Mouse (Mus musculus) lung, postnatal 25 days (tissue): ENCODE measurements around the gene Exoc7.

ENCODE experiments used
- DNase-seq: peaks from one replicate; pipeline ENCODE4 v3.0.0; 2022; ENCODE audit warnings: low spot score

Exoc7 gene

DNA sequence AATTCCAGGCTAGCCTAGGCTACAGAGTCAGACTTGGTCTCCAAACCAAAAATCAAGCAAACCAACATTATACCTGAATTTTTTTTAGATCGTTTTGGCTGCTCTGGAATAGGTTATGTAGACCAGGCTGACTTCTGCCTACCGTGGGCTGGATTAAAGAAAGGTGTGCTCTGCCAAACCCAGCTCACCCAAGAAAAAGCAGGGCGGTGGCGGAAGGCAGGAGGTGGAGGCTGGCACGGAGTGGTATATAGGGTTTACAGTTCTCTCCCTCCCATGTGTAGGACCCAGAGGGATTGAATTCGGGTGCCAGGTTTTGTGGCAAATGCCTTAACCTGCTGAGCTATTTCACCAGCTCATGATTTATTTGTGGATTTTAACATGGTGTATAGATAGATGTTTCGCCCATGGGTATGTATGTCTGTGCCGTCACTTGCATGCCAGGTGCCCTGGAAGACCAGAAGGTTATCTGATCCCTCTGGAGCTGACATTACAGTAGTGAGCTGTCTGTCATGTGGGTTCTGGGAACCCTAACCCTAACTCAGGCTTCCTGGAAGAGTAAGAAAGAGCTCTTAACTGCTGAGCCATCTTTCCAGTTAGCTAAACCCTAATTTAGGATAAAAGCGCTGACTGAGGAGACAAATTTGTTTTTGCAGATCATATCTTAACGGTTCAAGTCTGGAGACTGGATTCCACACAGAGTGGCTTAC, at the start of gene Exoc7:
Gene Exoc7 (minus strand): TSS at position 215 of the 707 bp plus-strand sequence.
- no peak for DNase-seq

DNA sequence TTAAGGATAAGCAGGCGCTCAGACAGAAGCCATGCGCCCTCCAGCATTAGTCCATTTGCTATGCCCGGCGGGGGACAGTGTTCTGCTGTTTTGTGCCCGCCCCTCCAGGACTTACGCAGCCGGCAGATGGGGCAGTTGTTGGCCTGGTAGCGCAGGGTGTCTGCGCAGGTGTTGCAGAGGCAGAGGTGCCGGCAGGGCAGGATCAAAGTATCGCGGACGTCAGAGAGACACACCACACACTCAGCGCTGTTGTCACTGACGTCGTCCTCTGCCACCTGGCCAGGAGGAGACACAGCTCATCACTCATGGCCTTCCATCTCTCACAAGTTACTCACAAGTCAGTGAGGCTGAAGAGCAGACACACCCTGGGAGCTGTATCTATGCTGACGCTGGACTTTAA, 47.5 kb upstream of the Exoc7 start:
- DNase-seq = no peak

DNA sequence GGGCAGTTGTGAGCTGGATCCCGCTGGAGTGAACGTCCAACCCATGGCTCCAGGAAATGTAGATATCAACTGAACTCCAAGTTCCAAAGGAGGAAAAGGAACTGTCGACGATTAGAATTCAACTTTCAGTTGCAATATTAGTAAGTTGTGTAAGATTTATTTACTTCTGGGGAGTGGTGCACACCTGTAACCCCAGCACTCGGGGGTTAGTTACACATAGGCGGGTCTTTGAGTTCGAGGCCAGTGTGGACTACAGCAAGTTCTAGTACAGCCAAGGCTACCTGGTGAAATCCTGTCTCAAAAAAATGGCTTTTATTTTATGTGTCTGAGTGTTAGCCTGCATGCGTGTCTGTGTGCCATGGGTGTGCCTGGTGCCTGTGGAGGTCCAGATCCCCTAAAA, 46.5 kb upstream of the Exoc7 start:
- DNase-seq = no peak

DNA sequence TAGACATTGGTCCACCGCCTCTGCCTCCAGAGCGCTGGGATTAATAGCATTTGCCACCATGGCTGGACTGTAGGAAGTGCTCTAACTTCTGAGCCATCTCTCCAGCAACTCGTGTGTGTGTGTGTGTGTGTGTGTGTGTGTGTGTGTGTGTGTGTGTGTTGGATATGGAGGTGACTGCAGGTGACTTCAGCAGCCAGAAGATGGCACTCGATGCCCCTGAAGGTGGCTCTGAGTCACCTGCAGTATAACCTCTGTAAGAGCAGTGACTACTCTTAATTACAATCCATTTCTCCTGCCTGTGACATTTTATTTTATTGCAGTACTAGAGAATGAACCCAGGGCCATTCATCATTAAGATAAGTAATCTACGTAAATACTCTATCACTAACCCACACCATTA, 44.3 kb upstream of the Exoc7 start:
- DNase-seq = no peak

DNA sequence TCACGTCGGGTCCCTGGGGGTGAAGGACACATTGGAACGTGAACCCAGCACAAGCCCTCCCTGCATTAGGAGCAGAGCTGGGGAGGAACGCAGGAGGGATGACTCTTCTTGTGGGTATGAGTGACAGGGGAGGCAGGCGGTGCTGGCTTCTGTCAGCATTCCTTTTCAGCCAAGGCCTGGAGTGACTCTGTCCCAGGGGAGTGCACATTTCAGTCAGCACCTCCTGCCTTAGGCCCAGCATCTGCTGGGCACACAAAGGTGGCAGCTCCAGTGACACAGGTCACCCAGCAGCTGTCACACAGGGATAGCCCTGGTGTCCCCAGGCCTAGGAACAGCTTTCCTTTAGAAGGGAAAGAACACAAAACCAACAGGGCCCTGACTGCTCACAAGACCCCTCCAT, 40.9 kb upstream of the Exoc7 start:
- no peak for DNase-seq

DNA sequence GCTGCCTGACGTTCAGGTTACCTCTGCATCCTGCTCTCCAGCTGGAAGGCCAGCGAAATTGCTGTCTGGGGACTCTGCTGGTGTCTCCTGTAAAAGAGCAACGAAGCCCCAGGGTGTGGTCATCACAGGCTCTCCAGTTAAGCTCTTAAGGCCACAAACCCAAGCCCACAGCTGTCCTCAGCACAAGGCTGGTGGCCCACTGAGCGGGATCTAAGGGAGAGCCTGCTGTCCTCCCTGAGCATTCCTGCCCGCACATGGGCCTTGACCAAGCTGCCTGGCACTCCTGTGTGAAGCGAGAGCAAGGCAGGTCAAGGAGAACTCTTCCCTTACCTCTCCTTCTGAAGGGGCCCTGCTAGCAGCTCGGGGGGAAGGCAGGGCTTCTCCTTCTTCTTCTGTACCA, 40.0 kb upstream of the Exoc7 start:
- no peak for DNase-seq

DNA sequence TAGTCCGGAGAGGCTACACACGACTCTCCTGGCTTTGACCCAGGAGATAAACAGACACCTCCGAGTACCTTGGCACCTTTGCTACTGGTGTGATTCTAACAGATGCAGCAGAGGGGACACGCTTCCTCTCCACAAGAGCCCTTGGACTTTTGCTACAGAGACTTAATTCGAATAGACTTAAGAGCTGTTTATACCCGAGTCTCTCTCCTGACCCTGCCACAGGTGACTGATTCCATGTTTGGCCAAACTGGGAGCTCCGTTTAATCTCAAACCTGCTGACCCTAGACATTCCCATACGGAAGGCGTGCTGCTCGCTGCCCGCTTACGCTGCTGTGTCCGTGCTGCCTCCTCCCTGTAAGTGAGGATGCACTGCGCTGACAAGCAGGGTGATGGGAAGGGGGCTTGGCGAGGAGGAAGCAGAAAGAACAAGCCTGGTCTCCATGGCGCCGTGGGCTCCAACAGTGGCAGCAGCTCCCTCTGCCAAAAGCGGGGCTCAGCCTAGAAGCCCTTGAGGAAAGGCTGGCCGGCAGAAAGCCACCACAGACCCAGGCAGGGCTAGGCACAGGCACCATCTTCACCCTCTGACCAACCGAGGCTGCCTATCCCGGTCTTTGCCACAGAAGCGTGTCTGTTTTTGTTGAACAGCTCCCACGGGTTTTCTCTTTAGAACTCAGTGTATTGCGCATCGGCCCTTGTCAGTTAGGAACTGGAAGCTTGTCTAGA, 35.2 kb upstream of the Exoc7 start:
- no peak for DNase-seq

DNA sequence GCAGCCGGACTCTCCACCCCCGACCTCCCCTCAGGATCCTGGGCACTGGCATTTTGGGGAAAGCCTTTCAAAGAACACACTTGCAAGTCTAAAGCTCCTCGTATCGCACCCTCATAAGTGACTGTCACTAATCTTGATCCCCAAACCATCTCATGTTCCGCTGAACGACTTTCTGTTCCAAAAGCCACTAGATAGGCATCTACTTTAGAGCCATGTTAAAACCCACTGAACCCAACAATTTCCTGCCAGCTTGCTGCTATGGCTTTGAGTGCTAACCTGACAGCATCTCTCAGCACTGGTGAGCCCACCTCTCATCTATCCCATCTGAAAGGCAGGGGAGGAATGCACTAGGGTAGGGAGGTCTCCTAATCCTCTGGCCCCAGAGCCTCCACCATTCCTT, 30.5 kb upstream of the Exoc7 start:
- no peak for DNase-seq

DNA sequence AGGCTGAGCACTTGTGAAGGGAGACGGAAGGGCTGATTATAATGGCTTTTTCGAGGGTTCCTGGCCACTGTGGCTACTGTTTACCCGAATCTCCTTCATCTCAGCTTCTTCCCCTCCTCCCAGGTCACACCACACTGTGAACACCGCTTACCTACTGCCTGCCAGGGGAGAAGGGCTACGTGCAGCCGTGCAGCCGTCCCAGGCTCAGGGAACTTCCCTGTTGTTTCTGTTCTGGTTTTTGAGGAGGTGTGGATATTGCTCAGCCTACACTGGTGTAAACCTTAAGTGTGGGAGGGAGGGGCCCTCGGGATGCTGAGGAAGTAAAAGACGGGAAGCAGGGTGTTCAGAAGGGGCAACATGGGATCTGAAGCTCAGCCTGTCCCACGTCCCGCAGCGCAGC, 30.0 kb upstream of the Exoc7 start:
- DNase-seq = no peak

DNA sequence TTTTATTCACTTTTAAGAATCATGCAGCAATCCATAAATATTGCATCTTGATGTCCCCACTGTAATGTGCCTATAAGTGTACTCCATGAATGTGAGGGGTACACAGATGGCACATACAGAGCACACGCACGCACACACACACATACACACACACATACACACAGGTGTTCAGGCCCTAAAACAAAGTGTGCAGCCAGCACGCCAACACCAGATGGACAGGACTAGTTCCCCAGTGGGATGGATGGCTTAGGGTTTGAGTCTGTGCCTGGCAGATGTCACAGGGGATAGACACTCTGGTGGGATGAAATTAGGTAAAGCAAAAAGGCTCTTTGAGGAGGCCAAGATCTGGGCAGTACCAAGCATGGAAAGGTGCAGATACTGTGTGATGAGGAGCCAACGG, 29.4 kb upstream of the Exoc7 start:
- no peak for DNase-seq

DNA sequence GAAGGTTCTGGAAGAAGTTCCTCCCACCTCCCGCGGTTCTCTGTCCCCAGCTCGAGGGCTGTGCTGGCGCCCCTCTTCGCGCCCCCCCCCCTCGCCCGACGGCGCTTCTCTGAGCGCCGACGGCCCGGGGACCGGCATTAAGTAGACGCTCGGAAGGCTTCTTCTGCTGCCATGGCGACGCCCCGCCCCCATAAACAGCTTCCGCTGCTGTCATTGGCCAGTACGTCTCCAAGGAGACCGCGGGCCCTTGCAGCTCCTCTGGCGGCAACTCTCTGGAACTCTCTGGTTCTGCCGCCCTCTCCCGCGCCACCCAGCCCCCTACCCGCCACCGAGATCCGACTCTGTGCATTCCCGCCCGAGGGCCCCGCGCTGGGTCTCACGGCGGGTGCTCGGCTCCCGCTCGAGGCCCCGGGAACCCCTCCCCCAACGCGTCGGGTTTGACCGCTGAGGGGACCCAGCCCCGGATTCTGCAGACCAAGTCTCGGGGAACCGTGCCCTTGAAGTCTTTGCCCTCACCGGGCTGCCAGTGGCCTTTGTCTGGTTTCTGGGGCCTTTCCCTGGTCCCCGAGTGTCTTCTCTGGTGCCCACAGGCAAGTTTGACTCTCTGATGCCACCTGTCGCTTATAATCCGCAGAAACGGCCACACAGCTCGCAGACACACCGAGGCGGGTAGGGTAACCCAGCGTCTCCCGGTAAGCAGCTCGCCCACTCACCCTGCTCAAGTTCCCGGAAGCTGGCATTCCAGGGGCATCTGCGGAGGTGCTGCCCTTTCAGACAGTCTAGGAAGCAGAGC, 28.4 kb upstream of the Exoc7 start, which contains the start of gene Foxj1:
Gene Foxj1 (minus strand): TSS at position 156 of the 793 bp plus-strand sequence.
- DNase-seq = peak; percentile 95

DNA sequence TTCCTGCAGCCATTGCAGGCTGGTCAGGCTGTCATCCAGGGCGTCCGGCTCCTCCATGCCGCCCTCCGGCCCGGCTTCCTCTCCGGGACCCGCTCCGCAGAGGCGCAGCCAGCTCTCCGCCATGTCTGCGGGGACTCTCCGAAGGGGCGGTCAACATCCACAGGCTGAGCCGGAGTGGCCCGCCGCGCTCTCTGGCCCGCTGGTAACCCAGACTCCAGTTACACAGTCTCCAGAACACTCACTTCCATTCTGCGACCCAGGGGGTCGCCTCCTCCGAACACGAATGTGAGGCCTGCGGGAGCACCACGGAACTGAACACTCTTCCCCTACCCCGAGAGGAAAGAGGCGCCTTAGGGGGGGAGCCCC, 27.4 kb upstream of the Exoc7 start:
- no peak for DNase-seq

DNA sequence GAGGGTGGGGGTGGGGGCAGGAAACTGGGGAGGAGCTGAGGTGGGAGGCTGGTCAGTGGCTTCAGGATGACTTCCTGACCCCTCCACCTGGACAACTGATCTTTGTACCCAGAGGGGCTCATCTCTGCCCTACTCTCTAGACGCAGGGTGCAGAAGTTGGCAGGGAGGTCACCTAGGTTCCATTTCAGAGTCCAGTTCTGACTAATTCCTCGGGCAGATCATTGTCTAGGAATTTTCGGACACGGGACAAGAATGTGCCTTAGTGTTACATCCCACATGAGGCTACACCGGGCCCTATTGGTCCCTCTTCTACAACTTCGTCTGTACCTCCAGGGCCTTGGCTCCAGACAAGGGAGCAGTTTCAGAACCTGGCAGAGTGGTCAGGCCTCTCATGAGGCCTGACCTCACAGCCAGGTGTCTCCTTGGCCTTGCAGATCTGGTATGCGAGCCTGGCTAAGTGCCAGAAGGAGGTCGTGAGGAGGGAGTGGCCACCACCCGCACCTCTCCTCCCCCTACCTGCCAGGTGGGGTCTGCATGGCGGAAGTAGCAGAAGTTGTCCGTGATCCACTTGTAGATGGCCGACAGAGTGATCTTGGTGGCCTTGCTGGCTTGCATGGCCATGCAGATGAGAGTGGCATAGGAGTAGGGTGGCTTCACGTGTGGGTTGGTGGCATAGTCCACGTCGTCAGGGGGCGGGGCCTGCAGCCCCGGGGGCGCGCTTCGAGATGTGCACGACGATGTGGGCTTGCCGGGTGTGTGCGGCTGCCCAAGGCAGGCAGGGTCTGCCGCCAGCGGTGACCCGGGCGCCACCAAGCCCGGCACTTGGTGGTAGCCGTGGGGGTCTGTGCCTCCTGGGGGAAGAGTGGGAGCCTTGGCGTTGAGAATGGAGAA, 26.7 kb upstream of the Exoc7 start:
- no peak for DNase-seq

DNA sequence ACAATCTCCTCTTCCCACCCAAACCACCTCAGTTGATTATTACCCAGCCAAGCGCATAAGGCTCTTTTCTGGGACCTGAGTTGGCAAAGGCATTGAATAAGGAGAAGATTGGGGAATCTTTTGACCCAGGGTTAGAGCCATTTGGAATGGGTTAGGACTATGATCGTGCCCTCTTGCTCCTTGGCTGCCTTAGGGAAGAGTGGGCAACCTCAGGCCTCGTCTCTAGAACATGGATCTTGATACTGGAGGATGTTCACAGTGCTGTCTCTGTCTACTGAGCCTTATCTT, 25.9 kb upstream of the Exoc7 start:
- no peak for DNase-seq

DNA sequence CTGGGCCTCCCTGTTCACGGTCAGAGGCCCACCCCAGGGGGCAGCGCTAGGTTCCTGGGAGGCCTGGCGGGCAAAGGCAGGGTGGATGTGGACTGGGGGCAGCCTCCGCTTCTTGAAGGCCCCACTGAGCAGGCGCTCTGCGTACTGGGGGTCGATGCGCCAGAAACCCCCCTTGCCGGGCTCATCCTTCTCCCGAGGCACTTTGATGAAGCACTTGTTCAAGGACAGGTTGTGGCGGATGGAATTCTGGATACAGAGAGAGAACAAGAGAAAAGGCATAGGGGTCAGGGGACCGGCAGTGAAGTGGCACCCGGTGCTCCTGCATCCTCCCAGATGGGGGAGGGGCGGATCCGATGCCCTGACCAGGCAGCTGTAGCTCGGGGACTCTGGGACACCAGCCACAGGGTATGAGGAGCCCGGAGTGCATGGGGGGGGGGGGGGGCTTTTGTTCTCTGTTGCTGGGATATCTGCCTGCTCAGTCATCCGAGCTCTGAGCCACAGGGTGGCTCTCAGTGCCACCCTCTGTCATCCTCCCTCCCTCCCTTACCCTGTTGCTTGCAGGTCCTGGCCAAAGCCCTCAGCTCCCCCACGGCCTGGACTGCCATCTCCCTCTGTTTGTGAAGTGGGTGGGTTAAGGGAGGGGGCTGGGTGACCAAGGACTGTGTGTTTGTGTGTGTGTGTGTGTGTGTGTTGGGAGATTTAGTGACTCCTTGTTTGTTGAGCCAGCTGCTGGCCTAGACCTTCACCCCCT, 25.4 kb upstream of the Exoc7 start:
- DNase-seq = no peak

DNA sequence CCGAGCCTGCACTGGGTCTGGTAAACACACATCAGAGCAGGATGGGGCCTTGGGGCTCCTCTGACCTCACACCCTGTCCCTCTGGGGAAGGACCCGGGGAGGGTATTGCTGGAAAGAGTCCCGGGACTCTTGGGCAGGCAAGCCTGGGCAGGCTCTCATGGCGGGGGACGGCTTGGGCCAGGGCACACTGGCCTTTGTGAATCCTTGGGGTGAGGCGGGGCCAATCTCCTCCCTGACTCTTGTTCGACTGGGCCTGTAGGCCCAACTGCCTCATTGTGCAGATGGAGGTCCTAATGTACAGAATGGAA, 23.1 kb upstream of the Exoc7 start:
- DNase-seq = no peak

DNA sequence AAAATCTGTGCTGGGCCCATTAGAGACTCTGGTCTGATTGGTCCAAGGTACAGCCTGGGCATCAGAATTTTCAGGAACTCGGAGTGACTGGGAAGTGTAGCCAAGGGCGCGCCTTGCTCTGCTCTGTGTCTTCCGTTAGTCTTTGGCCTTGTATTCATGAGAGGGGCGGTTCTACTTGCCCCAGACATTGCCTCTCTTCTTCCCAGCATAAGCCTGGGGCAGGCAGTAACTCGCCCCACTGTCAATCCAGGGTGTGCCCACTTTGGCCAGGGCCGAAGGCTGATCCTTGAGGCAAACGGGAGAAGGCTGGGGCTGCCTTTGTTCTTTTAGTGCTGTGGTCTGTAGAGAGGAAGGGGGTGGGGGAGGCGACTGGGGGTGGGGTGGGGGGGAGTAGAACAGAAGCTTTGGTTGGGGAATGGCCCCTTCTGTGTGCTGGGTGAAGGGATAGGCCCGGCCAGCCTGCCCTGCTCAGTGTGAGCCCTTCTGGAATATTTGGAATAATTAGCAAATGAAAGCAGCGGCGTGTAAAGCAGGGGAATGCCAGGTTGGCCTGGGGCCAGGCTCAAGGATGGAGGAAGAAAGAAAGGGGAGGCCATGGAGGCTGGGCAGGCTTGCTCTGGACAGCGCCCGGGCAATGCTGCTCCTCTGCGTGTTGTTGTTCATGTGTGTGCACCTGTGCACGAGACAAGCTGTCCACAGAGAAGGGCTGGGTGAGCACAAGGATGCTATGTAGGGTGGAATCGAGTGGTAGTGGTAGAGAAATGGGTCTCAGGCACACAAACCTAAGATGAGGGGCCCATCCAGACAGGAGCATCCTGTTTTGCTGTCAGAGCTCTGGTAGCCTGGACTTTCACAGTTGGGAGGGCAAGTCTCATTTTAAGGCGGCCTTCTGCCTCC, 22.5 kb upstream of the Exoc7 start:
- peak; percentile 28 for DNase-seq

DNA sequence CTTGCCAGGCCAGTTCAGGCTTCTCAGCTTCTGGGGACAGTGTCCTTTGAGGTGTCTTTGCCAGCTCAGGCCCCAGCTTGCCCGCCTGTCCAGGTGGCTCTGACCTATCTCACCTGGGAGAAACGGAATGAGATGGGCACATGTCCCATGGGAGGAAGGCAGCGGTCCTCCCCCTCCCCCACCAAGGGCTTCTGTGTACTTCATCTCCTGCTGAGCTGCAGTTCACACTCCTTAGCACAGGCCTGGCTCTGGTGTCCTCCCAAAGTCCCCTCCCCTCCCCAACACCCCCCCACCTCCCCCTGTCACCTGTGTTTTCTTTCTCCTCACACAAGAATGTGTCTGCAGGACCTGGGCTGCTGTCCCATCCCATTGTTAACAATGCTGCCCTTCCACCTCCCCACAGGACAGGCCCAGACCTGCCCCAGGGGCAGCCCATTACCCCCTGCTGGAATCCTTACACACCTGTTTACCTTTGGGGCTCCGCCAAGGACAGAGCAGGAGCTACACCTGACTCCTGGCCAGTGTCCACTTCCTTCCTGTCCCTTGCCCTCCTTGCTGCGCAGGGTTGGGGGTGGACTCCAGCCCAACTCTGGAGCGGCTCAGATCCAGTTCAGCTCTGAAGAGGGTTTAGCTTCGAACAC, 20.1 kb upstream of the Exoc7 start:
- DNase-seq = no peak

DNA sequence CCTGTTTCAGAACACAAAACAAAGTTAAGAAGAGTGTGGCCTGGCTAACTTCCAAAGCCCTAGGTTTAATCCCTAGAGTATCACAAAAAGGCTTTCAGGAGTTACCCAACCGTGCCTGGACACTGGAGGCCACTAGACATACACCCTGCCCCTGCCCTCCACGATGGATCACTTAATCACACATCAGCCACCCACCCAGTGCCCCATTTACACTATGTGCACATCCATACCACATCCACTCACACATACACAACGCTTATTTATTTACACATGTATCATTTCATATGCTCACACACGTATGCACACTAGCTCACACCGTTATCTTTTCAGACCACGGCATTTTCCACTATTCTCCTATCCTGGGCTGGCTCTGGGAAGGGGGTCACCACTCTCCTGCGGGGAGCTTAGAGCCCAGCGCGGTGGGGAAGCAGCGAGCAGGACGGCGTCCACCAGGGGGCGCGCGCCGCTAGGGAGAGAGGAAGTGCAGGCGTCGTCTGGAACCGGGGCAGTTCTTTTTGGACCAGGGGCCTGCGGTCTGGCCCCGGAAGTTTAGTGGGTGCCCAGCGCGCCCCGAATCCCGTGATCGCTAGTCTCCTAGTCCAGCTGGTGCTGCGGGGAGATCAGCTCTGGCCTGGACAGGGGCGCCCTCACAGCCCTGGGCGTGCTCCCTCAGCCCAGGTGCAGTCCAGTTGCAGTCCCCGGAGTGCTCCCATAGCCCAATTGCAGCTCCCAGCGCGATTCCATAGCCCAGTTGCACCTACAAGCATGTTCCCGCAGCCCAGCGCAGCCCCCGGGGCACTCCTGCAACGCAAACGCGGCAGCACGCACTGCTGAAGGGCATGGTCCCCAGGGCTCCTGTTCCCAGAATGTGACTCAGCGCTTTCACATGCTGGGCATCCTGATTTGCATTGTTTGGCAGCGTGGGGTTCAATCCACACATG, 12.0 kb upstream of the Exoc7 start:
- DNase-seq = peak; percentile 76
